Mouse (Mus musculus): ENCODE measurements around the gene Col4a5. TPM values are rescaled to one million over a fixed set of nuclear protein-coding genes. Genes with fewer than 3 reads are reported as not detected.
A peak's percentile ranks its signal among the peaks of the same experiment; 100 is the strongest.

Col4a5 gene
- polyA plus RNA-seq (2015; fragmentation: Nextera tagmentation; extraction: Ambion mirVana), result 1.6 and 2.1 TPM in 2 replicates

DNA sequence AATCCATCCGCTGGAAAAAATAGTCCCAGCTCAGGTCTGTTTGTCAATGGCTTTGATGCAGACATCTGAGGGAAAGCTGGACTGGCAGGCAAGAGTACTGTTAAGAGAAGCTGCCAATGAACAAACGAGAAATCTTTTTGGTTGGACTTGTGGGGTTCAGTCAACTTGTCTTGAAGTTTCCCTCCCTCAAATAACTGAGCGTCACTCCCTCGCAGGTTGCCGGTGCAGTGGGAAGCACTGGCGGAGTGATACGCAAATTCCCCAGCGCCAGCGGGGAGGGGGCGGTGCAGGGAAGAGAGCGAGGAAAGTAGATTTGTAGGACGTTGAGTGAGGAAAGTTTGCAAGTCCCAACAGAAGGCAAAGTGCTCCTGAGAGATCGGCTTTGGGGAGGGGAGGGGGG, at the start of gene Col4a5:
Gene Col4a5 (plus strand): TSS at position 276 of the 400 bp plus-strand sequence.
- DNase-seq (ENCODE audit: low spot score), result peak; percentile 1

DNA sequence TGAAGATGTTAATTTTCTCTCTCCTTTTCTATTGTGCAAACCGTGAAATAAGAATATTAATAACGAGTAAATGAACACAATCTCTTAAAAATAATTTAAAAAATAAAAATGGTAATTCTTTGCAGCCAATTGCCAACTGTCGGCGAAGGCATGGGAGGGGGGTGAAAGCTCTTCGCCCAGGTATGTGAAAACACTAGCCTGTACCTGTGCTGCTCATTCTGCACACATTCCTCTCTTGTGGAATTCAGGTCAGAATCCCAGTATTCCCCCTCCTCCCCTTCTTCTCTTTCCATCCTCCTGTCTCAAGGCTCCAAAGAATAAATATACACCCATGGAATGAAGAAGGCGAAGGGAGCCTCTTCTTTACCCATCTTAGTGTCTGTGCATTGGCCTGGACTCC, 38.4 kb upstream of the Col4a5 start:
- DNase-seq (ENCODE audit: low spot score), result no peak

DNA sequence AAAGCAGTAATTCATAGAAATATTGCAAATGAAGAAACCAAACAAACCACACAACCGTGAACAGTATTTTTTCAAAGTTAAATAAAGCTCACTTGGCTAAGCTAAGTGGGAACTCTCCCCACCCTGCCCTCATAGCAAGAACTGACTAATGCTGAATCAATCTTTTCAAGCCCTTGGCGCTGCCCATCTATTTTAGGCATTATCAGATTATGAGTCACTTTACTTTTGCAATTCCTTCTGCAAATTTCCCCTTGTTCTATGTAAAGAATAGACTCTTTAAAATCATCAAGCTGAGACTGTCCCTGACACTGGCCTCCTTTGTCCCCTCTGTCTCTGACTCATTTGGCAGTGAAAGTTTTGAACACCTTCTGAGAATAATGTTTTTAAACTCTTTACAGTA, 35.8 kb upstream of the Col4a5 start:
- no peak for DNase-seq (ENCODE audit: low spot score)

DNA sequence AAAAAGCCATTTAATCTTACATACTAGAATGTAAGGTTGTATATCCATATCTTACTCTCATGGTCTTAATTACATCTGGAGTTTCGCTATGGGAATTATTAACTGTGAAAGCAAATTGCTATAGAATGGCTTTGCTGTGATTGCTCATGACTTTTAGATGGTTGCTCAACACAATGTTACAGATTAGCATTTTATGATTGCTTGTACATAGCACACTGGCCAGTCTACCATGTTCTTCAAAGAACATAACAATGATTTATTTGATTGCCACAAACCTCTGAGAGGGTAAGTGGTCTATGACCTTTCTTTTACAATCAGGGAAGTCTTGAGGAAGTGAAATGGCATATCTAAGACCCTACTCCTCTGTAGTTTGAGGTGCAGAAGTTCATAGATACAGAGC, 27.2 kb upstream of the Col4a5 start:
- no peak for DNase-seq (ENCODE audit: low spot score)

DNA sequence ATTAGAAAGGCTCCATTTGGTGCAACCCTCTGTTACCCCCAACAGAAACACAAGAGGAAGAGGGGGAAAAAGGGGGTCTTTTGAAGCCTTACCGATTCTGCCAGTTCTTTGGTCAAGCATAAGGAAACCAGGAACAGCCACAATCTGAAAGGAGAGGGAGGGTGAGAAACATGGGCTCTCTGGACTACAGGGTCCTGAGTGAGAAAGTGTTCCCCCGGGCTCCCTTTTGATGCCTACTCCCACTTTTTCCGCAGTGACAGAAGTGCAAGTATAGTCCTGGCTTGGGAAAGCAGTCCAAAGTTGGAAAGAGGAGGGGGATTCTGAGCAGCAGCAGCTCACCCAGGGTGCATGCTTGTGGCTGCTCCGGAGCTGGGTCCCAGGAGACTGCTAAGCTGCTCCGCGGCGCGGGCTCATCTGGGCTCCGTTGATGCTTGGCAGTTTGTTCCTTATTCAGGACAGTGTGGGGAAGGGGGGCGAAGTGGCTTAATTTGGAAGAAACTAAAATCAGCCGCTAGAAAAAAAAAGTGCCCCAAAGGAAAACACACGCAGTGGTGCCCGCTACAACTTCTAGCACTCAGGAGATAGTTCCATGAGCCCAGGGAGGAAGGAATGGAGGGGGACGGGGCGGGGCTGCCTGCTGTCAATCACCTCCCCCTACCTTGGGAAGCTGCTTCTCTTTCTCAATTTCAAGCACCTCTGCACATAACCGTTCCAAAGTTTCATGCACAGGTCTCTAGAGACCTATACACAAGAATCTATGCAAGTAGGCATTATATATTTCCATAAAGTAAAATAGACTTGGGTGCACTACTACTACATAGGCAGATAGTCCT, 1.5 kb upstream of the Col4a5 start, which contains the start of gene Col4a6:
Gene Col4a6 (minus strand): TSS at position 607 of the 833 bp plus-strand sequence.
- no peak for DNase-seq (ENCODE audit: low spot score)

DNA sequence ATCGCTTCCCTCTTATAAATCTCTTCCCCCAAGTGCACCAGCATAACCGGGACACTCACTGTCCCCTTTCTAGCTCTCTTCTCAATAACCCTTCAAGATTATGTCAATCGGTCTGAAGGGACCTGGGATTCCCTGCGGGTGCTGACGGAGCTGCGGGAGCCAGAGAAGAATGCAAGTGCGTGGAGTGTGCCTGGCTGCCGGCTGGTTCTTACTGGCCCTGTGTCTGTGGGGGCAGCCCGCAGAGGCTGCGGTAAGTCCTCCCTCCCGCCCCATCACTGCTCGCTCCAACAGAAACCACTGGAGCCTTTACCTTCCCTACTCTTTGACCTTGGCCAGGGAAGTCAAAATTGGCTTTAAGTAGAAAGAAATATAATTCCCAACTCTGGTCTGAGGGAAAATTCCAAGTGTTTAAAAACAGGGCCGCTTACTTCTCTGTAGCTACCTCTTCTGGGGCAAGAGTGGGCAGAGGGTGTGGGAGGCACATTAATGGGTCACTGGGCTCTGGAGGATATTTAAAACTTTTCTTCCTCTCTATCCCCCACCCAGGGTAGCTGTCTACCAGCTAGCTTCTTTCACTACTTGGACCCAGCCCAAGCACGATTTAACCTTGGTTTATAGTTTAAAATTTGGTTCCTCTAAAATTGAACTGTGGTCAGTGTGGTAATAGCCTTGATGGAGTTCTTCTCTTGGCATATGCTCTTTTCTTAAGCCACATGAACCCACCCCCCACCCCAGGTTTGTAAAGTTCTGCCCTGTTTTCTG, 562 bp downstream of the Col4a5 start:
- DNase-seq (ENCODE audit: low spot score), result no peak

DNA sequence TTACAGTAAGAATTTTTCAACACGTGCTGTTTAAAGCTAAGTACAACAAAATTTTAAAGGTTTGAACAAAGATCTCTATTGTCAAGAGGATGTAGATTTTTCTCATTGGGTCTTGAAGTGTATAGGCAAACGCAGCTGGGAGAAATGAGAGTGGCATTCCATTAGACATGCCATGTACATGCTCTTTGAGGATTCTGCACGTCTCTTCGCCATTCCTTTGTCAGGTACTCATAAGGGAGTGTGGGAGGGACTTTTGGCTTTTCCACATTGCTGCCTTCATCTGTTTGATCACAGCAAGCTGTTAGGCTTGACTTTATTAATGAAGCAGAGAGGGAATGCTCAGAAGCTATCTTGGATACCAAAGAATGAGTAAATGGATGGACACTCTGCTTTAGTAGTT, 19.4 kb downstream of the Col4a5 start:
- no peak for DNase-seq (ENCODE audit: low spot score)

DNA sequence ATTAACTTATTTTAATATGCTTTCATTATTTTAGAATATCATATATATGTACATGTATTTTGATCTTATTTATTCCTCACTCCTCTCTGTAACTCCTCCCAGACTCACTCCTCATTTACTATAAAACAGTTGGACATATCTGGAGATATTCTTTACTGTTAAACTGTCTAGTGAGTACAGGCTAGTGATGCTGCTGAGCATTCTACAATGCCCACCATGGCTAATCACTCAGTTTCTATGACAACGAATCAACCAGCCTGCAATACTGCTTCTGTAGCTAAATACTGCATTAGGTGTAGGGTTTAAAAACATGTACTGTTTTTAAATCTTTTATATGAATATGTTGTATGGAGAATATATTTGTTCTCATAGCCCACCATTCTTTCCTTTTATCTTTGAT, 27.9 kb downstream of the Col4a5 start:
- DNase-seq (ENCODE audit: low spot score), result no peak

DNA sequence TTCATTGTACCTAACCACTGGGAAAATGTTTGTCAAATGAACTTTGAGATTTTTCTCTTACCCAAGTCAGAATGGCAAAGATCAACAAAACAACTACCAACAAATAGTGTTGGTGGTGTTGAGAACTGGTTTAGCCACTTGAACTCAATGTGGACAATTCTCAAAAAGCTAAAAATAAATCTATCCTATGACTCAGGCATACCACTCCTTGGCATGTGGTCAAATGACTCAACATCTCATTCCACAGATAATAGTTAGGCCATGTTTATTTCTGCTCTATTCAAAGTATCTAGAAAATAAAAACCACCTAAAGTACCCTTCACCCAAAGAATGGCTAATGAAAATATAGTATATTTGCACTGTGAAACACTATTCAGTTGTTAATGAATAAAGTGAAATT, 58.3 kb downstream of the Col4a5 start:
- DNase-seq (ENCODE audit: low spot score), result no peak

DNA sequence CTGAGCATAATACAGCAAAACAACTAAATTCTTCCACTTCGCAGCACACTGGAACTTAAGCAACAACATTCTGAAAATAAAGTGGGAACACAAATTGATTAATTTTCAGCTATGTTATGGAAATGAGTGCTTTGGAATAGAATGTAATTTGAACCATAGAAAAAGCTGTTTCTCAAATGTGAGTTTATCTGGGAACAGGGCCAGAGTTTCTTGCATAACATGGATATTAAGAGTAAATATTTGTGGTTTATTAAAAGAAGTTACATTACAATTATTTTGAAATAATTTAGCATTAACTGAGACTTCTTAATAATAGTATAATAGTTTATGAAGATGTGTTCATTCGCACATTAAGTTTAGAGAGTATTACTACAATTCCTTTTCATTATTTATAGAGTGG, 72.3 kb downstream of the Col4a5 start:
- DNase-seq (ENCODE audit: low spot score), result no peak

DNA sequence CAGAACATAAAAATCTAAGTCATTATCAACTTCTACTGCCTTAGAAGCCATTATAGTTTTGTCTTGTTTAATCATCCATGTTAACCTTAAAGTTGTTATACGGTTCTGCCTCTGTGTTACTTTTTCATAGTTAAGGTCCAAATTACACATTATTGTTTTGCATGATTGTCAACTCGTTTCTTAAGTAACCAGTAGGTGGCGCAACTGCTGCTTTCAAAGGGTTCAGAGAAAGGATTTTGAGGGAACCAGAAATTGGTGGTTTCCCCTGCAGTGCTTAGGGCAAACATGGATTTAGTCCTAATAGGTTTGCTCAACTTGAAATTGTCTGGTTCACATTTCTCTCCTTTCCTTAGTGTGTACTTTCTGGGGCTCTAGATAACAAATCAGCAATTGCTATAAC, 115.1 kb downstream of the Col4a5 start:
- peak; percentile 2 for DNase-seq (ENCODE audit: low spot score)

DNA sequence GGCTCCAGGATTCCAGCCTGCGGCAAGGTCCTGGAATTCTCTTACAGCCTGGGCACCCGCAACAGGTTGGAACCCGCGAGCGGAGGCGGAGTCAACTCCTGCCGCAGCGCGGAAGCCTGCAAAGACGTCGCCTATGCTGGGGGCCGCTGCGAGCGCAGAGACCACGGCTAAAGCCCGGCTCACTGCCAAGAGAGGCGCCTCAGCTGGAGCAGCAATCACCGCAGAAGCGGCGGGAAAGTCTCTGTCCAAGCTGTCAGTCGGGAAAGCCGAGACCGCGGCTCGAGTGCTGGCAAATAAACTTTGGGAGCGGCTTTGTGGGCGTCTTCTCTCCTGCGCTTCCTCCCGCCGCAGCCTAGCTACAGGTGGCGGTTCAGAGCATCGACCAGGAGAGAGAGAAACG, 246.5 kb downstream of the Col4a5 start:
- no peak for DNase-seq (ENCODE audit: low spot score)

DNA sequence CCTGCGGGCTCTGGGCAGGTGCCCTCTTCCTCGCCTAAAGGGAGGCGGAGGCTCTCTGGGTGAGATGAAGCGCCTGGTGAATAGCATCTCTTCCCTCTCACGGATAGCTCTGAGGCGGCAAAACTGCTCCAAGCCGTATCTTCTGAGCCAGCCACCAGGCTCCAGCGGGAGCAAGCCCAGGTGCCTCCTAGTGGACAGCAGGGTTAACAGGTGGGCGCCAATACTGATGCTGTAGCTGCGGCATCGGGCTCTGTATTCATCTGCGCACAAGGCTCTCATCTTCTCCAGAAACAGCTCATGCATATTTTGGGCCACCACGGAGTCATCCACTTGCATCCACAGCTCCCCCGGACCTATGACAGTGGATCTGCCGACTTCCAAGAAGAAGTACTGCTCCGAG, 248.8 kb downstream of the Col4a5 start:
- no peak for DNase-seq (ENCODE audit: low spot score)

DNA sequence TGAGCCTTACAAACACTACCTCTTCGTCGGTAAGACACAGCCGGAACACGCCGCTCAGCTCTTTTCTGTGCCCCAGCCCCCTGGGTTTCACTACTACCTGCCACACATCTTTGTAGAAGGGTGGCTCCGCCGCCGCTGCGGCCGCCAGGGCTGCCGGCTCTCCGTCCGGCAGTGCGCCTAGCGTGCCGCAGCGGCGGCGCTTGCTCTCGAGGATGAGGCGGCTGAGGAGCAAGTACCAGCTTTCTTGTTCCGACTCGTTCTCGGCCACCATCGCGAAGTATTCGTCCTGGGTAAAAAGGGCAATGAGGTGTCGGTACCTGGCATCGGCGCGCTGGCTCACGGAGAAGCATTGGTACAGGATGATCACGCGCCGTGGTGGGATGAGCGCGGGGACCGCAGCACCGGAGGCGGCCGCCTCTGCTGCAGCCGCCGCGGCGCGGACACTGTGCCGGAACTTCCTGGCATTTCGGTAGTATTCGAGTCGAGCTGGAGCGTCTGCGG, 249.3 kb downstream of the Col4a5 start:
- DNase-seq (ENCODE audit: low spot score), result no peak

DNA sequence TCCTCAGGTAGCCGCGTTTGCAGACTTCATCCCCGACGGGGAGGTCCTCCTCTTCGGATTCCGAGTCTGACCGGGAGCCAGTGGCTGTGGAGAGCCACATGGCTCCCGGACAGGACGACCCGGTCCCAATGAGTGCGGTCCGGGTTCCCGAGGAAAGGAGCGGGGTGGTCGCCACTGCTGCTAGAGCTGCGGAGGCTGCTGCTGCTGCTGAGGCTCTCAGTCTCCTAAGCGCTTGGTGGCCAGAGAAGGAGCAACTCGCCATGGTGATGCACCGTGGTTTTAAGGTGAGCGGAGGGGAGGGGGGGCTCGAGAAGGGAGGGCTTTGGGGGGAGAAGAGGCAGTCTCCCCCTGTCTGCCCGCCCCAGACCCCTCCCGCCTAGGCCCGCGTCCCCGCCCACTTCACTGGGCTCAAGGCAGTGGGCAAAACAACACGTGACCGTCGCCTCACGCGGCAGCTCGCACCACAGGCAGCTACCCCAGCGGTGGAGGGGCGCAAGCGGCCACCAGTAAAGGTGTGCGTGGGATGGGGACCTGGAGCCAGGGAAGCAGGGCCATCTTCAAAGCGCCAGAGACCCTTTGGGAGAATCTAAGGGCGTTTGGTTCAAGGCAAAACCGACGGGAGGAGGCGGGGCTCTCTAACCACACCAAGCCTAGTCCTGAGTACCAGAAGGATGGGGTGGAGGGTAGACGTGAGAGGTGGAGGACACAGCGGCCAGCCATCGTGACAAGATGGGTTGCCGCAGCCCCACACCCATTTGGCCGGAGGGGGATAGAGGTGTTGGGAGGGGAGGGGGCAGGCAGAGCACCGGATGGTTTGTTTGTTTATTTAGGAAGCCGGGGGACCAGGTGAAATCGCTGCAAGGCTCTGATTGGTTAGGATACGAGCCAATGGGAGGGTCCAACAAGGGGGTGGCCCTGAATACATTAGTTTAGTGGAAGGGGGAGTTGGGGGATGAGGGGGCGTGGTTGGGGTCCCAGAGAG, 250.0 kb downstream of the Col4a5 start, which contains the start of gene Irs4:
Gene Irs4 (minus strand): TSS at position 327 of the 982 bp plus-strand sequence.
- no peak for DNase-seq (ENCODE audit: low spot score)

DNA sequence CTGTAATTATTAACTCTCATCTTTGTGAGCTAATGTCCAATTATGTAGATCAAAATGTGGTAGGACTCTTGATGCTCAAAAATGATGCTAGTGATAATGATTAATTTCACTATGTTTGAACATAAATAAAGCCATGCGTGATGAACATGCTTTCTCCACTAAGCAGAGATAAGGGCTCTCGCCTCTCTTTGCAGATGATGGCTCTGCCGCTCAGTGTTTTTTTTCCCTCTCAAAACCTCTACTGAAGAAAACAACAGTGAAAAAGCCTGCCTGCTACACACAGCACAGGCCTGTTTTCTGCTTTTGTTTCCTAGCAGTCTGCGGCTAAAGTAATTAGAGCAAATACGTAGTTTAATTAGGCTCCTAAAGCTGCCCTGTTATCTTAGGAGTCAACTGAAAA, 254.4 kb downstream of the Col4a5 start:
- DNase-seq (ENCODE audit: low spot score), result no peak

Other genes with a start within 250 kb of the Col4a5 start
- 0.10 TPM in 2 replicates for gene Col4a6, start 1.3 kb upstream of the Col4a5 start, polyA plus RNA-seq (2015; fragmentation: Nextera tagmentation; extraction: Ambion mirVana)
- gene Irs4, start 249.9 kb downstream of the Col4a5 start, polyA plus RNA-seq (2015; fragmentation: Nextera tagmentation; extraction: Ambion mirVana), result not detected in 2 replicates